Mouse (Mus musculus) stomach, postnatal 0 days (tissue): ENCODE measurements at regions not wholly inside any gene's neighbourhood (a gene's known extent, or its start where the extent isn't known, plus 50 kb on each side); places are given as distances from the start of the nearest gene placed in this dataset.

Experiments
- ATAC-seq: fragments of 200-750 bp; cut with Nextera tagmentation; 2 replicates; pipeline ENCODE4 v1.8.0; 2017; ENCODE audit not compliant: low FRiP score, low TSS enrichment
- DNase-seq: peaks from one replicate; pipeline ENCODE4 v3.0.0-alpha.2; 2016; ENCODE audit warnings: low spot score
- H3K27ac ChIP-seq: fragments of 300-500 bp; sonication (generic); replicated peaks from 2 replicates; pipeline ENCODE4 v1.5.1; 2014; ENCODE audit warnings: mild to moderate bottlenecking, control low read depth
- H3K27me3 ChIP-seq: fragments of 300-500 bp; sonication (generic); 2 replicates; pipeline ENCODE4 v1.6.1; 2014; ENCODE audit warnings: low read length; ENCODE audit not compliant: control insufficient read depth, insufficient read depth
- H3K36me3 ChIP-seq: fragments of 300-500 bp; sonication (generic); 2 replicates; pipeline ENCODE4 v1.6.1; 2014; ENCODE audit warnings: low read length, mixed read lengths; ENCODE audit not compliant: control insufficient read depth, insufficient read depth
- H3K4me1 ChIP-seq: fragments of 300-500 bp; sonication (generic); replicated peaks from 2 replicates; pipeline ENCODE4 v1.6.1; 2014; ENCODE audit warnings: antibody characterized with exemption; ENCODE audit not compliant: control insufficient read depth, insufficient read depth
- H3K4me2 ChIP-seq: fragments of 300-500 bp; sonication (generic); replicated peaks from 2 replicates; pipeline ENCODE4 v1.6.1; 2014; ENCODE audit warnings: low read depth, mild to moderate bottlenecking, control low read depth, moderate library complexity
- H3K4me3 ChIP-seq: fragments of 300-500 bp; sonication (generic); 2 replicates; pipeline ENCODE4 v1.5.1; 2014; ENCODE audit warnings: low read depth, low read length, control low read depth
- H3K9ac ChIP-seq: fragments of 300-500 bp; sonication (generic); 2 replicates; pipeline ENCODE4 v1.6.1; 2014; ENCODE audit warnings: mild to moderate bottlenecking, low read length, control low read depth, mixed read lengths
- H3K9me3 ChIP-seq: fragments of 300-500 bp; sonication (generic); 2 replicates; pipeline ENCODE4 v1.6.1; 2016; ENCODE audit warnings: low read length; ENCODE audit not compliant: control insufficient read depth
- CTCF ChIP-seq: IDR thresholded peaks from 2 replicates; pipeline ENCODE4 v1.5.1; 2016; ENCODE audit warnings: antibody characterized with exemption, low read depth, mild to moderate bottlenecking, moderate library complexity
- EP300 ChIP-seq: optimal IDR thresholded peaks from 2 replicates; pipeline ENCODE3; 2016; ENCODE audit warnings: antibody characterized with exemption
- WGBS: fragments of 180-500 bp; shearing (Covaris S2); extraction: QIAGEN DNeasy Blood & Tissue Kit; methylation state at CpG from one replicate; pipeline ENCODE4 v1.1.7; 2014; 5-methylcytosine and 5-hydroxymethylcytosine counted together

GRCm38 (mm10) chr8:126805365-126806180 is 140.1 kb downstream of the Tomm20 start:
- H3K27me3 ChIP-seq, result no peaks in the 10 kb centered on the region

GRCm38 (mm10) chr8:126804115-126804514 is 141.5 kb downstream of the Tomm20 start:
- ATAC-seq, result no peak
- Histone ChIP-seq H3K27ac (peak overlapping the region; percentile 45; the same call in 1 of the 2 replicates), H3K36me3 (no peaks in the 10 kb centered on the region), H3K27me3 (no peaks in the 10 kb centered on the region), H3K4me3 (no peak overlapping the region), H3K9me3 (no peaks in the 10 kb centered on the region), H3K9ac (no peak overlapping the region), H3K4me1 (no peaks in the 10 kb centered on the region; the same call in 1 of the 2 replicates), H3K4me2 (no peak overlapping the region)
- TF ChIP-seq CTCF (no peak), EP300 (no peak)
- DNase-seq, result no peak
- WGBS, result 76% methylated on average over 7 of the region's 7 CpGs

More at GRCm38 (mm10) chr8:126805365-126806180, 140.1 kb downstream of the Tomm20 start:
- Histone ChIP-seq H3K27ac (peak overlapping the region; percentile 77), H3K4me1 (no peaks in the 10 kb centered on the region; the same call in 1 of the 2 replicates), H3K9ac (peak overlapping the region; percentile 23; the same call in 1 of the 2 replicates), H3K9me3 (no peaks in the 10 kb centered on the region), H3K4me3 (no peak overlapping the region), H3K4me2 (no peak overlapping the region), H3K36me3 (no peaks in the 10 kb centered on the region)
- ATAC-seq (peak; percentile 65), DNase-seq (peak; percentile 53)
- 36% methylated on average over 13 of the region's 13 CpGs for WGBS
- no peak for TF ChIP-seq CTCF
- TF ChIP-seq EP300, result no peak

GRCm38 (mm10) chr8:126802641-126803040 is 143.0 kb downstream of the Tomm20 start:
- no peak overlapping the region for H3K27ac ChIP-seq
- no peaks in the 10 kb centered on the region for H3K36me3 ChIP-seq
- DNase-seq (no peak), ATAC-seq (no peak)
- TF ChIP-seq CTCF (no peak), EP300 (no peak)
- no peak overlapping the region for H3K9ac ChIP-seq
- no peak overlapping the region for H3K4me2 ChIP-seq
- no peak overlapping the region for H3K4me3 ChIP-seq
- WGBS, result 63% methylated on average over 4 of the region's 4 CpGs
- no peaks in the 10 kb centered on the region for H3K27me3 ChIP-seq
- H3K9me3 ChIP-seq, result no peaks in the 10 kb centered on the region
- H3K4me1 ChIP-seq, result no peaks in the 10 kb centered on the region; the same call in 1 of the 2 replicates

- Histone ChIP-seq H3K9ac (no peak overlapping the region), H3K4me3 (no peak overlapping the region), H3K27ac (no peak overlapping the region), H3K27me3 (no peaks in the 10 kb centered on the region), H3K4me1 (no peaks in the 10 kb centered on the region; the same call in 1 of the 2 replicates), H3K9me3 (no peaks in the 10 kb centered on the region), H3K36me3 (no peaks in the 10 kb centered on the region), H3K4me2 (no peak overlapping the region)
- no peak for ATAC-seq
- no peak for DNase-seq
- 69% methylated on average over 6 of the region's 6 CpGs for WGBS
- no peak for TF ChIP-seq CTCF
Observed at GRCm38 (mm10) chr8:126800976-126801375, 144.7 kb downstream of the Tomm20 start.

GRCm38 (mm10) chr8:126797571-126798334 is 147.9 kb downstream of the Tomm20 start:
- WGBS, result 70% methylated on average over 9 of the region's 9 CpGs
- 0 out of 2 replicates have a peak, but pooled peaks have one; percentile 14 for TF ChIP-seq CTCF
- TF ChIP-seq EP300, result no peak
- peak overlapping the region; percentile 56; the same call in 1 of the 2 replicates for H3K27ac ChIP-seq
- no peak overlapping the region for H3K9ac ChIP-seq
- no peak overlapping the region for H3K4me3 ChIP-seq
- H3K27me3 ChIP-seq, result no peaks in the 10 kb centered on the region
- no peak overlapping the region for H3K4me2 ChIP-seq
- no peaks in the 10 kb centered on the region for H3K36me3 ChIP-seq
- H3K4me1 ChIP-seq, result no peaks in the 10 kb centered on the region
- H3K9me3 ChIP-seq, result no peaks in the 10 kb centered on the region
- DNase-seq (no peak), ATAC-seq (peak; percentile 68)
